Mouse (Mus musculus) lung, postnatal 0 days (tissue): ENCODE results near the gene Gm20388. TPM values are rescaled to one million over a fixed set of nuclear protein-coding genes. Genes with fewer than 3 reads are reported as not detected.
A peak's percentile ranks its signal among the peaks of the same experiment; 100 is the strongest.

Source experiments
- ATAC-seq: fragments of 200-750 bp; cut with Nextera tagmentation; 2 replicates; pipeline ENCODE4 v1.8.0; 2017; ENCODE audit warnings: moderate library complexity
- DNase-seq: peaks from one replicate; pipeline ENCODE4 v3.0.0-alpha.2; 2016; ENCODE audit warnings: low spot score
- H3K27ac ChIP-seq: fragments of 300-500 bp; sonication (generic); 2 replicates; pipeline ENCODE4 v1.5.1; 2014; ENCODE audit warnings: antibody characterized with exemption, mild to moderate bottlenecking, low read length, mixed read lengths
- H3K27me3 ChIP-seq: fragments of 300-500 bp; sonication (generic); replicated peaks from 2 replicates; pipeline ENCODE4 v1.6.1; 2014; ENCODE audit warnings: low read length, mixed read lengths; ENCODE audit not compliant: insufficient read depth
- H3K36me3 ChIP-seq: fragments of 300-500 bp; sonication (generic); 2 replicates; pipeline ENCODE4 v1.6.1; 2014; ENCODE audit warnings: low read length, mixed read lengths; ENCODE audit not compliant: insufficient read depth
- H3K4me1 ChIP-seq: fragments of 300-500 bp; sonication (generic); 2 replicates; pipeline ENCODE4 v1.6.1; 2014; ENCODE audit warnings: antibody characterized with exemption, low read depth, low read length, mixed read lengths; ENCODE audit not compliant: insufficient read depth
- H3K4me2 ChIP-seq: fragments of 300-500 bp; sonication (generic); replicated peaks from 2 replicates; pipeline ENCODE4 v1.6.1; 2014; ENCODE audit warnings: low read depth, mild to moderate bottlenecking, low read length, moderate library complexity, mixed read lengths
- H3K4me3 ChIP-seq: fragments of 300-500 bp; sonication (generic); 2 replicates; pipeline ENCODE4 v1.5.1; 2014; ENCODE audit warnings: low read depth, low read length
- H3K9ac ChIP-seq: fragments of 300-500 bp; sonication (generic); replicated peaks from 2 replicates; pipeline ENCODE4 v1.6.1; 2014; ENCODE audit warnings: low read depth, mild to moderate bottlenecking
- H3K9me3 ChIP-seq: fragments of 300-500 bp; sonication (generic); 2 replicates; pipeline ENCODE4 v1.6.1; 2016; ENCODE audit warnings: low read length, mixed read lengths
- CTCF ChIP-seq: IDR thresholded peaks from 2 replicates; pipeline ENCODE4 v1.5.1; 2016; ENCODE audit warnings: antibody characterized with exemption, mild to moderate bottlenecking
- EP300 ChIP-seq: IDR thresholded peaks from 2 replicates; pipeline ENCODE4 v1.6.1; 2016; ENCODE audit warnings: antibody characterized with exemption, mild to moderate bottlenecking, control low read depth
- WGBS: fragments of 180-500 bp; shearing (Covaris S2); extraction: QIAGEN DNeasy Blood & Tissue Kit; methylation state at CpG from one replicate; pipeline ENCODE4 v1.1.7; 2014; 5-methylcytosine and 5-hydroxymethylcytosine counted together
- polyA plus RNA-seq: library from polyadenylated mRNA; unstranded; fragments of >200 nt; fragmentation: Nextera tagmentation; extraction: Ambion mirVana; gene quantifications from 2 replicates; pipeline ENCODE4 v1.2.1, GENCODE M21; 2015

Gene Gm20388
- polyA plus RNA-seq, 1 experiment from 2014 or later = not detected

- Histone ChIP-seq H3K27ac (no peak overlapping the region), H3K36me3 (0 out of 2 replicates have a peak, but pooled peaks cover 4% of the 10 kb centered on the region), H3K9me3 (no peaks in the 10 kb centered on the region), H3K4me2 (no peak overlapping the region), H3K4me3 (no peak overlapping the region), H3K9ac (no peak overlapping the region), H3K4me1 (peaks cover 27% of the 10 kb centered on the region), H3K27me3 (no peaks in the 10 kb centered on the region)
- ATAC-seq (peak; percentile 4), DNase-seq (peak; percentile 85)
- WGBS = 74% methylated on average over 17 of the region's 17 CpGs
- no peak for TF ChIP-seq EP300
- no peak for TF ChIP-seq CTCF
Measured at GRCm38 (mm10) chr8:120741001-120741400, 830.4 kb downstream of the Gm20388 start.

GRCm38 (mm10) chr8:120741815-120742530, 831.3 kb downstream of the Gm20388 start:
- 0 out of 2 replicates have a peak, but pooled peaks cover 4% of the 10 kb centered on the region for H3K36me3 ChIP-seq
- H3K27ac ChIP-seq = 0 out of 2 replicates have a peak overlapping the region, but pooled peaks have one; percentile 26
- ATAC-seq (no peak), DNase-seq (no peak)
- H3K4me1 ChIP-seq = peaks cover 27% of the 10 kb centered on the region
- no peak overlapping the region for H3K9ac ChIP-seq
- 87% methylated on average over 15 of the region's 15 CpGs for WGBS
- no peak for TF ChIP-seq EP300
- no peak for TF ChIP-seq CTCF
- H3K9me3 ChIP-seq = no peaks in the 10 kb centered on the region
- H3K4me2 ChIP-seq = no peak overlapping the region
- H3K4me3 ChIP-seq = no peak overlapping the region
- H3K27me3 ChIP-seq = no peaks in the 10 kb centered on the region

DNA sequence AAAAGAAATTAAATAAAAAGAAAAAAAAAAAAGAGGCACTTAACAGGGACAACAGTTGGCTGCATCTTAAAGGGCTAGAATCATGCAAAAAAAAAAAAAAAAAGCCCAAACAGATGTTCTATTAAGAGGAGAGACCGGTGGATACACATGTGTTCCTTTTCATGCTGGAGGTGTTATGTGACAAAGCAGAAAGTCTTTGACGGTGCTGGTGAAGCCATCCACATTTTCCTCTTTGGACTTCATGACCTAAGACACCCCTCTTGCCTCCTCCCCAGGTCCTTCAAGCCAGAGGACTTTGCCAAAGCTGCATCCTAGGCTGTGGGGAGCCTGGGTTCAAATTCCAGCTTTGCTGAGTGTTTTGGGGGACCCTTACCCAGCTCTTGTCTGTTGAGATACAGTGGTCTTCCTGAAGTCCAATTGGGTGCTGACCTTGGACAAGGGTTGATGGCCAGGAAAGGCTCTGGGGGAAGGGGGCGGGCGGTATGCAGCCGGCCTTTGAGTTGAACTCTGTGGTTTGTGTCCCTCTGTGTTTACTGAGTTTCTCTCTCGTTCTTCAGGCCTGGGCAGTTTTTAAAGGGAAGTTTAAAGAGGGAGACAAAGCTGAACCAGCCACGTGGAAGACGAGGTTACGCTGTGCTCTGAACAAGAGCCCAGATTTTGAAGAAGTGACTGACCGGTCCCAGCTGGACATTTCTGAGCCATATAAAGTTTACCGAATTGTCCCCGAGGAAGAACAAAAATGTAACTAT, 832.7 kb downstream of the Gm20388 start:
- H3K4me1 ChIP-seq = peaks cover 27% of the 10 kb centered on the region
- no peaks in the 10 kb centered on the region for H3K9me3 ChIP-seq
- TF ChIP-seq CTCF (no peak), EP300 (no peak)
- H3K27ac ChIP-seq = peak overlapping the region; percentile 76
- ATAC-seq = peak; percentile 70
- peak; percentile 87 for DNase-seq
- no peak overlapping the region for H3K4me2 ChIP-seq
- no peak overlapping the region for H3K9ac ChIP-seq
- H3K4me3 ChIP-seq = no peak overlapping the region
- no peaks in the 10 kb centered on the region for H3K27me3 ChIP-seq
- 25% methylated on average over 12 of the region's 12 CpGs for WGBS
- 0 out of 2 replicates have a peak, but pooled peaks cover 4% of the 10 kb centered on the region for H3K36me3 ChIP-seq

GRCm38 (mm10) chr8:120743898-120744290, 833.3 kb downstream of the Gm20388 start:
- Histone ChIP-seq H3K27ac (peak overlapping the region; percentile 76), H3K4me1 (peaks cover 27% of the 10 kb centered on the region), H3K4me3 (no peak overlapping the region), H3K27me3 (no peaks in the 10 kb centered on the region), H3K9me3 (no peaks in the 10 kb centered on the region), H3K9ac (no peak overlapping the region), H3K4me2 (no peak overlapping the region), H3K36me3 (0 out of 2 replicates have a peak, but pooled peaks cover 4% of the 10 kb centered on the region)
- WGBS = 31% methylated on average over 4 of the region's 4 CpGs
- DNase-seq (peak; percentile 91), ATAC-seq (peak; percentile 88)
- TF ChIP-seq CTCF (no peak; the same call in 1 of the 2 replicates), EP300 (peak; percentile 63)

- no peak for TF ChIP-seq CTCF
- TF ChIP-seq EP300 = no peak
- Histone ChIP-seq H3K9ac (no peak overlapping the region), H3K9me3 (no peaks in the 10 kb centered on the region), H3K27ac (peak overlapping the region; percentile 76; the same call in 1 of the 2 replicates), H3K36me3 (0 out of 2 replicates have a peak, but pooled peaks cover 4% of the 10 kb centered on the region), H3K4me1 (peaks cover 23% of the 10 kb centered on the region), H3K4me3 (no peak overlapping the region), H3K27me3 (no peaks in the 10 kb centered on the region), H3K4me2 (no peak overlapping the region)
- 75% methylated on average over 5 of the region's 5 CpGs for WGBS
- DNase-seq (no peak), ATAC-seq (no peak)
Measured at GRCm38 (mm10) chr8:120744448-120744847, 833.8 kb downstream of the Gm20388 start.

DNA sequence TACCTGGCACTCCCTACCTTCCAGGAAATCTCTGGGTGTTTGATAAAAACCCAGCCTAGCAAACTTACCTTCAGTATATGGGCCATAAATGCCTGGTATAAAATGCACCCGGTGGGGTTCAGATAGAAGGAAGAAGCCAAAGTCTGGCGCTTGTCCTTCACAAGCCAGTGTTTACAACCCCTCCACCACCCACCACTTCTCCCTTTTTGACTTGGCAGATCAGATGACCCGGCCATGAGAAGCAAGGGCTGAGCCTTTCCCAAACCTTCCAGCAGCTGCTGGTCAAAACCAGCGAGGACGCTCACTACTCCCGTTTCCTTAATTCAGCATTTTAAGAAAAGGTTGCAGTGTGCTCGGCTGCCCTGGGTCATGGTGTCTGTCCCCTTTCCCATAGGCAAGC, 834.6 kb downstream of the Gm20388 start:
- H3K27ac ChIP-seq = no peak overlapping the region
- TF ChIP-seq EP300 (no peak), CTCF (no peak)
- H3K9me3 ChIP-seq = no peaks in the 10 kb centered on the region
- ATAC-seq = no peak
- H3K27me3 ChIP-seq = no peaks in the 10 kb centered on the region
- H3K9ac ChIP-seq = no peak overlapping the region
- no peak overlapping the region for H3K4me3 ChIP-seq
- 0 out of 2 replicates have a peak, but pooled peaks cover 4% of the 10 kb centered on the region for H3K36me3 ChIP-seq
- DNase-seq = no peak
- H3K4me1 ChIP-seq = peaks cover 22% of the 10 kb centered on the region
- 57% methylated on average over 7 of the region's 7 CpGs for WGBS
- no peak overlapping the region for H3K4me2 ChIP-seq
